Mouse (Mus musculus) forebrain, embryonic 15.5 days (tissue): ENCODE results near the gene Cry1. TPM values are rescaled to one million over a fixed set of nuclear protein-coding genes. Genes with fewer than 3 reads are reported as not detected.

ENCODE experiments used
- ATAC-seq: fragments of 200-750 bp; cut with Nextera tagmentation; replicated peaks from 2 replicates; pipeline ENCODE4 v1.8.0; 2017; ENCODE audit warnings: mild to moderate bottlenecking, moderate TSS enrichment, moderate library complexity
- H3K27ac ChIP-seq: fragments of 300-500 bp; sonication (generic); replicated peaks from 2 replicates; pipeline ENCODE4 v1.5.1; 2015; ENCODE audit warnings: mild to moderate bottlenecking, inconsistent platforms
- H3K27me3 ChIP-seq: fragments of 300-500 bp; sonication (generic); 2 replicates; pipeline ENCODE4 v1.6.1; 2015; ENCODE audit warnings: inconsistent platforms
- H3K36me3 ChIP-seq: fragments of 300-500 bp; sonication (generic); 2 replicates; pipeline ENCODE4 v1.6.1; 2015; ENCODE audit warnings: mild to moderate bottlenecking, inconsistent platforms
- H3K4me1 ChIP-seq: fragments of 300-500 bp; sonication (generic); 2 replicates; pipeline ENCODE4 v1.6.1; 2015; ENCODE audit warnings: inconsistent platforms
- H3K4me2 ChIP-seq: fragments of 300-500 bp; sonication (generic); replicated peaks from 2 replicates; pipeline ENCODE4 v1.6.1; 2015; ENCODE audit warnings: mild to moderate bottlenecking, inconsistent platforms
- H3K4me3 ChIP-seq: fragments of 300-500 bp; sonication (generic); 2 replicates; pipeline ENCODE4 v1.5.1; 2015; ENCODE audit warnings: mild to moderate bottlenecking, inconsistent platforms
- H3K9ac ChIP-seq: fragments of 300-500 bp; sonication (generic); replicated peaks from 2 replicates; pipeline ENCODE4 v1.6.1; 2015; ENCODE audit warnings: mild to moderate bottlenecking, inconsistent platforms
- H3K9me3 ChIP-seq: fragments of 300-500 bp; sonication (generic); 2 replicates; pipeline ENCODE4 v1.6.1; 2016; ENCODE audit warnings: inconsistent platforms
- WGBS: fragments of 180-500 bp; shearing (Covaris S2); methylation state at CpG from one replicate; pipeline ENCODE4 v1.1.7; 2015; ENCODE audit warnings: mixed read lengths; 5-methylcytosine and 5-hydroxymethylcytosine counted together
- polyA plus RNA-seq: library from polyadenylated mRNA; unstranded; fragments of >200 nt; fragmentation: Nextera tagmentation; extraction: Ambion mirVana; gene quantifications from 2 replicates; pipeline ENCODE4 v1.2.1, GENCODE M21; 2015

The Cry1 gene
- polyA plus RNA-seq = 30.7 and 35.3 TPM in 2 replicates

- ATAC-seq = peak; percentile 96
Observed at GRCm38 (mm10) chr10:85184964-85185608, at the start of gene Cry1. Gene Cry1, minus strand, starts transcription at chr10:85185064.

GRCm38 (mm10) chr10:85221771-85222050 is 36.8 kb upstream of the Cry1 start:
- Histone ChIP-seq H3K27me3 (peaks cover 4% of the 10 kb centered on the region; the same call in 1 of the 2 replicates), H3K9ac (0 out of 2 replicates have a peak overlapping the region, but pooled peaks have one; percentile 11), H3K27ac (peak overlapping the region; percentile 56), H3K9me3 (no peaks in the 10 kb centered on the region), H3K4me3 (no peak overlapping the region), H3K4me1 (peaks cover 10% of the 10 kb centered on the region), H3K4me2 (peak overlapping the region; percentile 35), H3K36me3 (no peaks in the 10 kb centered on the region)
- 83% methylated on average over 6 of the region's 6 CpGs for WGBS
- ATAC-seq = no peak

More at GRCm38 (mm10) chr10:85184964-85185608, at the start of gene Cry1:
- WGBS = under 1% methylated on average over 75 of the region's 75 CpGs
- Histone ChIP-seq H3K27ac (peak within 1 kb of the TSS; percentile 95), H3K36me3 (no peaks in the 10 kb centered on the region), H3K27me3 (no peaks in the 10 kb centered on the region), H3K4me3 (peak within 1 kb of the TSS; percentile 92), H3K4me1 (peaks cover 17% of the 10 kb centered on the region), H3K9ac (peak within 1 kb of the TSS; percentile 73), H3K4me2 (peak within 1 kb of the TSS; percentile 97), H3K9me3 (no peaks in the 10 kb centered on the region)

- peak overlapping the region; percentile 56 for H3K27ac ChIP-seq
- H3K9ac ChIP-seq = 0 out of 2 replicates have a peak overlapping the region, but pooled peaks have one; percentile 11
- no peaks in the 10 kb centered on the region for H3K36me3 ChIP-seq
- H3K4me3 ChIP-seq = peak overlapping the region; percentile 9
- peak overlapping the region; percentile 35 for H3K4me2 ChIP-seq
- WGBS = 25% methylated on average over 22 of the region's 22 CpGs
- H3K4me1 ChIP-seq = peaks cover 10% of the 10 kb centered on the region
- ATAC-seq = peak; percentile 87
- no peaks in the 10 kb centered on the region for H3K9me3 ChIP-seq
- H3K27me3 ChIP-seq = peaks cover 4% of the 10 kb centered on the region; the same call in 1 of the 2 replicates
Observed at GRCm38 (mm10) chr10:85220918-85221770, 36.3 kb upstream of the Cry1 start.

GRCm38 (mm10) chr10:85214847-85215246 is 30.0 kb upstream of the Cry1 start:
- no peaks in the 10 kb centered on the region for H3K4me1 ChIP-seq
- H3K4me3 ChIP-seq = no peak overlapping the region
- ATAC-seq = peak; percentile 68
- H3K27ac ChIP-seq = no peak overlapping the region
- no peak overlapping the region for H3K4me2 ChIP-seq
- no peaks in the 10 kb centered on the region for H3K9me3 ChIP-seq
- H3K36me3 ChIP-seq = no peaks in the 10 kb centered on the region
- H3K27me3 ChIP-seq = peaks cover 4% of the 10 kb centered on the region; the same call in 1 of the 2 replicates
- H3K9ac ChIP-seq = no peak overlapping the region
- 61% methylated on average over 5 of the region's 5 CpGs for WGBS

- Histone ChIP-seq H3K36me3 (no peaks in the 10 kb centered on the region), H3K4me3 (no peak overlapping the region), H3K27me3 (no peaks in the 10 kb centered on the region), H3K27ac (no peak overlapping the region), H3K4me1 (no peaks in the 10 kb centered on the region), H3K4me2 (no peak overlapping the region), H3K9me3 (no peaks in the 10 kb centered on the region), H3K9ac (no peak overlapping the region)
- ATAC-seq = no peak
- 91% methylated on average over 5 of the region's 5 CpGs for WGBS
Observed at GRCm38 (mm10) chr10:85211673-85212072, 26.8 kb upstream of the Cry1 start.

GRCm38 (mm10) chr10:85210125-85210524 is 25.3 kb upstream of the Cry1 start:
- Histone ChIP-seq H3K9ac (no peak overlapping the region), H3K4me1 (no peaks in the 10 kb centered on the region), H3K27me3 (no peaks in the 10 kb centered on the region), H3K27ac (no peak overlapping the region), H3K4me3 (no peak overlapping the region), H3K36me3 (no peaks in the 10 kb centered on the region), H3K4me2 (no peak overlapping the region), H3K9me3 (no peaks in the 10 kb centered on the region)
- WGBS = 81% methylated on average over 3 of the region's 3 CpGs
- no peak for ATAC-seq

GRCm38 (mm10) chr10:85209119-85209605 is 24.3 kb upstream of the Cry1 start:
- Histone ChIP-seq H3K27me3 (no peaks in the 10 kb centered on the region), H3K9ac (no peak overlapping the region), H3K4me2 (no peak overlapping the region), H3K4me3 (no peak overlapping the region), H3K9me3 (no peaks in the 10 kb centered on the region), H3K27ac (no peak overlapping the region), H3K36me3 (no peaks in the 10 kb centered on the region), H3K4me1 (peaks cover 6% of the 10 kb centered on the region)
- no peak for ATAC-seq

GRCm38 (mm10) chr10:85205316-85205715 is 20.5 kb upstream of the Cry1 start:
- Histone ChIP-seq H3K27ac (no peak overlapping the region), H3K9me3 (no peaks in the 10 kb centered on the region), H3K4me3 (no peak overlapping the region), H3K27me3 (no peaks in the 10 kb centered on the region), H3K36me3 (no peaks in the 10 kb centered on the region), H3K4me2 (no peak overlapping the region), H3K9ac (no peak overlapping the region), H3K4me1 (peaks cover 6% of the 10 kb centered on the region)
- WGBS = 65% methylated on average over 2 of the region's 2 CpGs
- no peak for ATAC-seq

GRCm38 (mm10) chr10:85204255-85204855 is 19.5 kb upstream of the Cry1 start:
- Histone ChIP-seq H3K36me3 (no peaks in the 10 kb centered on the region), H3K27me3 (no peaks in the 10 kb centered on the region), H3K9me3 (no peaks in the 10 kb centered on the region), H3K4me1 (peaks cover 6% of the 10 kb centered on the region), H3K27ac (no peak overlapping the region), H3K9ac (no peak overlapping the region), H3K4me3 (no peak overlapping the region), H3K4me2 (no peak overlapping the region)
- 0 out of 2 replicates have a peak, but pooled peaks have one; percentile 35 for ATAC-seq
- WGBS = 12% methylated on average over 7 of the region's 7 CpGs

GRCm38 (mm10) chr10:85194528-85194927 is 9.7 kb upstream of the Cry1 start:
- H3K9ac ChIP-seq = no peak overlapping the region
- no peak for ATAC-seq
- H3K4me2 ChIP-seq = no peak overlapping the region
- no peaks in the 10 kb centered on the region for H3K9me3 ChIP-seq
- WGBS = 81% methylated on average over 5 of the region's 5 CpGs
- no peaks in the 10 kb centered on the region for H3K36me3 ChIP-seq
- H3K27ac ChIP-seq = no peak overlapping the region
- H3K4me3 ChIP-seq = no peak overlapping the region
- no peaks in the 10 kb centered on the region for H3K27me3 ChIP-seq
- no peaks in the 10 kb centered on the region for H3K4me1 ChIP-seq

GRCm38 (mm10) chr10:85193321-85193720 is 8.5 kb upstream of the Cry1 start:
- Histone ChIP-seq H3K27ac (no peak overlapping the region), H3K9me3 (no peaks in the 10 kb centered on the region), H3K4me2 (no peak overlapping the region), H3K9ac (no peak overlapping the region), H3K36me3 (no peaks in the 10 kb centered on the region), H3K4me3 (no peak overlapping the region), H3K27me3 (no peaks in the 10 kb centered on the region), H3K4me1 (no peaks in the 10 kb centered on the region)
- no peak for ATAC-seq
- 83% methylated on average over 3 of the region's 3 CpGs for WGBS

GRCm38 (mm10) chr10:85190652-85191051 is 5.8 kb upstream of the Cry1 start:
- Histone ChIP-seq H3K9ac (no peak overlapping the region), H3K36me3 (no peaks in the 10 kb centered on the region), H3K4me1 (peaks cover 5% of the 10 kb centered on the region), H3K27ac (no peak overlapping the region), H3K27me3 (no peaks in the 10 kb centered on the region), H3K4me2 (no peak overlapping the region), H3K4me3 (no peak overlapping the region), H3K9me3 (no peaks in the 10 kb centered on the region)
- no peak for ATAC-seq
